ENCODE assay signal across 7 mouse cellular contexts in the genomic region with DNA sequence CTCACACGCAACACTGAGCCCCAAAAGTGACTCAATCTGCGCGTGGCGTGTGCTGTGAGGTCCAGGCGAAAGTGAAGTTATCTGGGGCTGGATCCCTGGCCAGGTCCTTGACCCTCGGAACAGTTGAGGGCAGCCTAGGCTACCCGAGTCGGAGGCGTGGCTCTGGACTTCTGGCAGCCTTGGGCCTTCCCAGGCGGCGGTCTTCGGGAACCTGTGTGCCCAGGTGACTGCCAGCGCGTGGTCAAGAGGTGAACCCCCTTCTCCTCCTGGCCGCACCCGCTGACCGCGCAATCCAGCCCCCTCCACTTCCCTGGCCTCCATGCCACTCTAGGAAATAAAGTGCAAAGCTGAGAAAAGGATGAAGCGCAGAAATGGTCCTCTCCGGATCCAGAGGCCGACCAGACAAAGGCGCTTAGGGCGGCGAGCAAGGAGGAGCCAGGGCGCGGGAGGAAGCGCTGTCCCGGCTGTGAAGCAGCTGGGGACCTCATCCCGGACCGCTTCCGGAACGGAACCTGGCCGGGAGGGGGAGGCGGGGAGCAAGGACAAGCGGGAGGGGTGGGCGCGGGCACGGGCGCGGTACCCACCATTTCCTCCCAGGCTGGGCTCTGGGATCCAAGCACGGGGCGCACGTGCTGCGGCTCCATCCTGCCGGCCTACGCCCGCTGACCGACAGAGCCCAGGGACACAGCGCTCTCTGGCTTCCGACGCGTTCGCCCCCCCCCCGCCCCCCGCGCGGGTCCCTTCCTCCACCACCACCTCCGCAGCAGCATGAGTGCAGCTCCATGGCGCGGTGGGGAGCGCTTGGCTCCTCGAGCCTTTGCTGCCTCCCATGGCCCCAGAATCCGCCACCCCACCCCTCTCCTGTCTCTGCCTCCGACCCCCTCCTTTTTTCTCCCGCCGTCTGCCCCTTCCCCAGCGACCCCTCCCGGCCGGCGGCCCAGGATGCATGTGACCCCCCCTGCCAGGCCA. TPM values are rescaled to one million over a fixed set of nuclear protein-coding genes. Genes with fewer than 3 reads are reported as not detected.
DNase-seq lines count a peak whose midpoint lies in the region; ATAC-seq and TF ChIP-seq lines count a peak whose summit lies in the region.
"Not testable (repeated sequence)": the region's sequence is repeated elsewhere in the genome, so short reads cannot be mapped to it uniquely, and the experiment has no call there.

Gm10406 (minus strand) TSS at position 669 of the 969 bp plus-strand sequence.

- H3K9me3 ChIP-seq in kidney, postnatal 0 days (replicated peaks; ENCODE audit: low read length); limb, embryonic 12.5 days; midbrain, embryonic 12.5 days: not testable (repeated sequence)

- peak within 1 kb of the TSS; percentile 28 for H3K4me3 ChIP-seq in kidney, postnatal 0 days (replicated peaks; ENCODE audit: low read depth, low read length)
- peak within 1 kb of the TSS; percentile 51 for H3K4me3 ChIP-seq in limb, embryonic 12.5 days (replicated peaks)
- H3K4me3 ChIP-seq in midbrain, embryonic 12.5 days = peak within 1 kb of the TSS; percentile 52

- ATAC-seq in kidney, postnatal 0 days (replicated peaks; ENCODE audit: low FRiP score, low read depth); limb, embryonic 12.5 days (ENCODE audit: insufficient number of reproducible peaks, insufficient read depth, low FRiP score, low TSS enrichment, low read depth); midbrain, embryonic 12.5 days (ENCODE audit: low FRiP score, low read depth): not testable (repeated sequence)

- not testable (repeated sequence) for H3K27me3 ChIP-seq in kidney, postnatal 0 days (ENCODE audit: insufficient read depth, low read length); limb, embryonic 12.5 days; midbrain, embryonic 12.5 days

- not testable (repeated sequence) for H3K27ac ChIP-seq in kidney, postnatal 0 days; limb, embryonic 12.5 days; midbrain, embryonic 12.5 days (replicated peaks)

- H3K36me3 ChIP-seq in kidney, postnatal 0 days (ENCODE audit: insufficient read depth, low read length); limb, embryonic 12.5 days; midbrain, embryonic 12.5 days: not testable (repeated sequence)

- not testable (repeated sequence) for TF ChIP-seq CTCF in kidney, postnatal 0 days (IDR thresholded peaks at IDR 0.05; ENCODE audit: low read depth)

- H3K4me1 ChIP-seq in kidney, postnatal 0 days (replicated peaks; ENCODE audit: insufficient read depth, low read length); limb, embryonic 12.5 days (replicated peaks); midbrain, embryonic 12.5 days: not testable (repeated sequence)

- intact Hi-C loops in heart, postnatal 14 days (cut with DNase I) = not testable (repeated sequence)

- H3K9ac ChIP-seq in kidney, postnatal 0 days (ENCODE audit: low read depth, low read length) = not testable (repeated sequence)
- H3K9ac ChIP-seq in limb, embryonic 12.5 days (replicated peaks) = peak within 1 kb of the TSS; percentile 61
- peak within 1 kb of the TSS; percentile 65 for H3K9ac ChIP-seq in midbrain, embryonic 12.5 days (replicated peaks)

- peak within 1 kb of the TSS; percentile 60 for H3K4me2 ChIP-seq in kidney, postnatal 0 days (ENCODE audit: low read length)
- peak within 1 kb of the TSS; percentile 76 for H3K4me2 ChIP-seq in limb, embryonic 12.5 days
- peak within 1 kb of the TSS; percentile 74 for H3K4me2 ChIP-seq in midbrain, embryonic 12.5 days (replicated peaks)

- DNase-seq in cerebellum, postnatal 10 days = peak; percentile 29 to 51
- DNase-seq in frontal cortex, postnatal 10 days (ENCODE audit: low spot score in 2 of 2) = peak; percentile 19 to 30
- peak; percentile 52 to 55 for DNase-seq in heart, postnatal 14 days
- peak; percentile 1 for DNase-seq in kidney, postnatal 0 days (ENCODE audit: low spot score)
- DNase-seq in right cerebral cortex, postnatal 25 days = peak; percentile 16

- WGBS in kidney, postnatal 0 days = 2% methylated on average over 40 of the region's 70 CpGs
- 2% methylated on average over 33 of the region's 70 CpGs for WGBS in limb, embryonic 12.5 days
- WGBS in midbrain, embryonic 12.5 days = under 1% methylated on average over 52 of the region's 70 CpGs

RNA-seq across cellular contexts. Expression of gene Gm10406, which starts in this region (rescaled TPM):
- under 1 TPM; 0.24 to 0.33 TPM for total RNA-seq in heart, postnatal 14 days (2021)
- polyA plus RNA-seq in kidney, postnatal 0 days (2015; fragmentation: Nextera tagmentation; extraction: Ambion mirVana) = 0.34 and 0.42 TPM in 2 replicates
- polyA plus RNA-seq in limb, embryonic 12.5 days (2016; fragmentation: Nextera tagmentation; extraction: Ambion mirVana) = 0.95 and 0.98 TPM in 2 replicates
- polyA plus RNA-seq in midbrain, embryonic 12.5 days (2016; fragmentation: Nextera tagmentation; extraction: Ambion mirVana) = 2.0 and 2.8 TPM in 2 replicates

Comparison
In these comparisons a context has a peak if more than half of its experiments do, and no peak if none do; other contexts are left out.
1. Peak in DNase-seq in heart, postnatal 14 days; RNA of the gene not detected or under 1 TPM.
2. Peak in DNase-seq, H3K4me3 ChIP-seq and H3K4me2 ChIP-seq in kidney, postnatal 0 days; RNA of the gene not detected or under 1 TPM.
3. DNase-seq: peak in every context shown above with its lines; median percentile 54 in heart, postnatal 14 days; 40 in cerebellum, postnatal 10 days; 24 in frontal cortex, postnatal 10 days; 16 in right cerebral cortex, postnatal 25 days; 1 in kidney, postnatal 0 days.